Mouse (Mus musculus): ENCODE data around the gene Jkamp. TPM values are rescaled to one million over a fixed set of nuclear protein-coding genes. Genes with fewer than 3 reads are reported as not detected.

Jkamp gene
- total RNA-seq, 2 experiments from 2014 or later = 28.2 to 34.6 TPM

GRCm38 (mm10) chr12:72084261-72085023 is 947 bp upstream of the Jkamp start:
- intact Hi-C loops (cut with DNase I) = no loop called here
- DNase-seq = no peak

- intact Hi-C loops (cut with DNase I) = no loop called here
- no peak for DNase-seq
Observed at GRCm38 (mm10) chr12:72085024-72085328, 413 bp upstream of the Jkamp start.

- DNase-seq = no peak
- intact Hi-C loops (cut with DNase I) = no loop called here
Observed at GRCm38 (mm10) chr12:72086166-72086825, 907 bp downstream of the Jkamp start.

- intact Hi-C loops (cut with DNase I) = loop anchor here (10.0 kb wide), 1 partner anchor 425 kb away; no protein-coding TSS in a partner anchor
Observed at GRCm38 (mm10) chr12:72089802-72090201, 4.4 kb downstream of the Jkamp start.

GRCm38 (mm10) chr12:72096966-72097365 is 11.6 kb downstream of the Jkamp start:
- intact Hi-C loops (cut with DNase I) = loop anchor here (10.0 kb wide), 1 partner anchor 418 kb away; no protein-coding TSS in a partner anchor
- DNase-seq = no peak

More at GRCm38 (mm10) chr12:72089802-72090201, 4.4 kb downstream of the Jkamp start:
- no peak for DNase-seq

- DNase-seq = no peak
- intact Hi-C loops (cut with DNase I) = loop anchor here (5.0 to 10.0 kb wide), 3 partner anchors 95 to 872 kb away; partner anchors contain the start of gene Dhrs7
Observed at GRCm38 (mm10) chr12:72102776-72103175, 17.4 kb downstream of the Jkamp start.

- intact Hi-C loops (cut with DNase I) = loop anchor here (1.0 to 10.0 kb wide), 5 partner anchors 93 to 871 kb away; partner anchors contain the start of gene Dhrs7
- no peak for DNase-seq
Observed at GRCm38 (mm10) chr12:72104027-72104426, 18.6 kb downstream of the Jkamp start.

GRCm38 (mm10) chr12:72104525-72105281 is 19.3 kb downstream of the Jkamp start:
- peak; percentile 80 to 84 for DNase-seq
- intact Hi-C loops (cut with DNase I) = loop anchor here (1.0 to 10.0 kb wide), 5 partner anchors 93 to 870 kb away; partner anchors contain the start of gene Dhrs7

GRCm38 (mm10) chr12:72115126-72115525 is 29.7 kb downstream of the Jkamp start:
- peak; percentile 24 to 40 for DNase-seq
- intact Hi-C loops (cut with DNase I) = no loop called here

- intact Hi-C loops (cut with DNase I) = no loop called here
- no peak for DNase-seq
Observed at GRCm38 (mm10) chr12:72115686-72116345, 30.4 kb downstream of the Jkamp start.

GRCm38 (mm10) chr12:72129203-72129602 is 43.8 kb downstream of the Jkamp start:
- no peak for DNase-seq
- intact Hi-C loops (cut with DNase I) = no loop called here

- DNase-seq = no peak
- intact Hi-C loops (cut with DNase I) = no loop called here
Observed at GRCm38 (mm10) chr12:72150786-72151185, 65.4 kb downstream of the Jkamp start.

Small RNAs within 50 kb of the gene (microRNA-seq; reads per million reads assigned to microRNA genes)
- gene Gm24466 = 0 reads per million in 2 experiments

Other genes starting within 250 kb of the Jkamp start
- under 1 TPM; 0.64 to 0.79 TPM for gene Gpr135, start 14.5 kb upstream of the Jkamp start, total RNA-seq (2021)
- gene L3hypdh, start 150 bp upstream of the Jkamp start, total RNA-seq (2021) = 10 to 100 TPM; 10.3 to 13.8 TPM
- not detected for gene Ccdc175, start 99.4 kb downstream of the Jkamp start, total RNA-seq (2021)